Mouse (Mus musculus) liver, embryonic 15.5 days (tissue): ENCODE measurements at regions not wholly inside any gene's neighbourhood (a gene's known extent, or its start where the extent isn't known, plus 50 kb on each side); places are given as distances from the start of the nearest gene placed in this dataset.

Experiments
- ATAC-seq: fragments of 200-750 bp; cut with Nextera tagmentation; 2 replicates; pipeline ENCODE4 v1.8.0; 2017; ENCODE audit warnings: moderate number of reproducible peaks, mild to moderate bottlenecking, moderate library complexity; ENCODE audit not compliant: insufficient read depth
- H3K27ac ChIP-seq: fragments of 300-500 bp; sonication (generic); replicated peaks from 2 replicates; pipeline ENCODE4 v1.5.1; 2015; ENCODE audit warnings: mild to moderate bottlenecking, inconsistent platforms
- H3K27me3 ChIP-seq: fragments of 300-500 bp; sonication (generic); 2 replicates; pipeline ENCODE4 v1.6.1; 2015; ENCODE audit warnings: mild to moderate bottlenecking, inconsistent platforms
- H3K36me3 ChIP-seq: fragments of 300-500 bp; sonication (generic); replicated peaks from 2 replicates; pipeline ENCODE4 v1.6.1; 2015; ENCODE audit warnings: moderate library complexity, mild to moderate bottlenecking, inconsistent platforms
- H3K4me1 ChIP-seq: fragments of 300-500 bp; sonication (generic); replicated peaks from 2 replicates; pipeline ENCODE4 v1.6.1; 2015; ENCODE audit warnings: inconsistent platforms
- H3K4me2 ChIP-seq: fragments of 300-500 bp; sonication (generic); 2 replicates; pipeline ENCODE4 v1.6.1; 2015; ENCODE audit warnings: moderate library complexity, mild to moderate bottlenecking, inconsistent platforms
- H3K4me3 ChIP-seq: fragments of 300-500 bp; sonication (generic); replicated peaks from 2 replicates; pipeline ENCODE4 v1.5.1; 2015; ENCODE audit warnings: mild to moderate bottlenecking, inconsistent platforms
- H3K9ac ChIP-seq: fragments of 300-500 bp; sonication (generic); 2 replicates; pipeline ENCODE4 v1.6.1; 2015; ENCODE audit warnings: moderate library complexity, mild to moderate bottlenecking, inconsistent platforms
- H3K9me3 ChIP-seq: fragments of 300-500 bp; sonication (generic); replicated peaks from 2 replicates; pipeline ENCODE4 v1.6.1; 2016; ENCODE audit warnings: inconsistent platforms
- WGBS: fragments of 180-500 bp; shearing (Covaris S2); methylation state at CpG from one replicate; pipeline ENCODE4 v1.1.7; 2015; ENCODE audit warnings: mixed read lengths; ENCODE audit not compliant: insufficient replicate concordance; 5-methylcytosine and 5-hydroxymethylcytosine counted together

GRCm38 (mm10) chr14:25185959-25186771, 272.8 kb upstream of the Zmiz1 start:
- WGBS: 61% methylated on average over 14 of the region's 14 CpGs
- no peaks in the 10 kb centered on the region for H3K9me3 ChIP-seq
- ATAC-seq: no peak
- no peak overlapping the region for H3K4me2 ChIP-seq
- no peak overlapping the region for H3K27ac ChIP-seq
- H3K4me3 ChIP-seq: no peak overlapping the region
- H3K36me3 ChIP-seq: no peaks in the 10 kb centered on the region
- no peak overlapping the region for H3K9ac ChIP-seq
- H3K4me1 ChIP-seq: no peaks in the 10 kb centered on the region
- no peaks in the 10 kb centered on the region for H3K27me3 ChIP-seq

DNA sequence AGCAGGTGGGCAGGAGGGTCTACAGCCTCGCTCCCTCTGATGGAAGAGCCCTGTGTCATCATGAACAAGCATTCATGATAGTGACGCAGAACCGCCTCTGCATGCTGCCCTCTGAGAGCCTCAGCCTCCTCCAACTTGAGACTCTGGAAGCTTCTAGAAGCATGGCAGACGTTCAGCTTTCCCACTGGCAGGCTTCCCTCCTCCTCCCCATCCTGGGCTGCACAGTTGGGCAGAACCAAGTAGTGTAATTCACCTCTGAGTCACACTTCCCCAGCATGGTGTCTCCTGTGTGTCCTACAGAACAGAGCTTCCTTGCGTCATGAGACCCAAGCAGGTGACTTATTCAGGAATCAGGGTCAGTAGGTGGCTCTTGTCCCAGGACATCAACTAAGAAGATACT, 271.3 kb upstream of the Zmiz1 start:
- H3K4me1 ChIP-seq: no peaks in the 10 kb centered on the region
- no peaks in the 10 kb centered on the region for H3K27me3 ChIP-seq
- no peaks in the 10 kb centered on the region for H3K9me3 ChIP-seq
- H3K36me3 ChIP-seq: no peaks in the 10 kb centered on the region
- ATAC-seq: no peak
- no peak overlapping the region for H3K9ac ChIP-seq
- no peak overlapping the region for H3K4me2 ChIP-seq
- H3K4me3 ChIP-seq: no peak overlapping the region
- WGBS: 66% methylated on average over 5 of the region's 5 CpGs
- no peak overlapping the region for H3K27ac ChIP-seq

GRCm38 (mm10) chr14:25189256-25189655, 269.7 kb upstream of the Zmiz1 start:
- no peak overlapping the region for H3K9ac ChIP-seq
- no peaks in the 10 kb centered on the region for H3K4me1 ChIP-seq
- H3K4me3 ChIP-seq: no peak overlapping the region
- H3K27ac ChIP-seq: no peak overlapping the region
- no peaks in the 10 kb centered on the region for H3K9me3 ChIP-seq
- no peaks in the 10 kb centered on the region for H3K36me3 ChIP-seq
- no peak for ATAC-seq
- no peak overlapping the region for H3K4me2 ChIP-seq
- H3K27me3 ChIP-seq: no peaks in the 10 kb centered on the region
- whole genome bisulfite sequencing: 38% methylated on average over 5 of the region's 5 CpGs

- no peaks in the 10 kb centered on the region for H3K36me3 ChIP-seq
- WGBS: 68% methylated on average over 10 of the region's 10 CpGs
- H3K9me3 ChIP-seq: no peaks in the 10 kb centered on the region
- ATAC-seq: no peak
- no peak overlapping the region for H3K27ac ChIP-seq
- H3K27me3 ChIP-seq: no peaks in the 10 kb centered on the region
- no peak overlapping the region for H3K4me2 ChIP-seq
- no peak overlapping the region for H3K9ac ChIP-seq
- H3K4me3 ChIP-seq: no peak overlapping the region
- H3K4me1 ChIP-seq: no peaks in the 10 kb centered on the region
Measured at GRCm38 (mm10) chr14:25190680-25191270, 268.2 kb upstream of the Zmiz1 start.

- Histone ChIP-seq H3K27ac (no peak overlapping the region), H3K9me3 (no peaks in the 10 kb centered on the region), H3K4me1 (no peaks in the 10 kb centered on the region), H3K9ac (no peak overlapping the region), H3K4me3 (no peak overlapping the region), H3K27me3 (no peaks in the 10 kb centered on the region), H3K4me2 (no peak overlapping the region), H3K36me3 (no peaks in the 10 kb centered on the region)
- 54% methylated on average over 5 of the region's 5 CpGs for WGBS
- no peak for ATAC-seq
Measured at GRCm38 (mm10) chr14:25196820-25197219, 262.2 kb upstream of the Zmiz1 start.

DNA sequence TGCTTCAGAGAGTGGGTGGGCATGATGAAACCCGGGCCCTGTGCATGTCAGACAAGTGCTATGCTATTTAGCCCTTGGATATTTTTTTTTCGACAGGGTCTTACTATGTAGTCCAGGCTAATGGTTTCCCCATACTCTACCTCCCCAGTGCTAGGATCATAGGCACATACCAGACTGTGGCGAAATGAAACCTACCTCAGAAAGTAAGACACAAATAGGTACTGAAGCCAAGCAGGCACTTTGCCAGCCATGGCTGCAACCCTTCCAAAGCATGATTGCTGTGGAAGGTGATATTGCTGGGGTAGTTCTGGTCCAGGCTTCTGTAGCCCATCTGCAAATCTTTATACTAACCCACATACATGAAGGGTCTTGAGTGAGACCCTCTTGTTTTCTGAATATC, 259.1 kb upstream of the Zmiz1 start:
- no peak overlapping the region for H3K4me2 ChIP-seq
- 0 out of 2 replicates have a peak, but pooled peaks cover 6% of the 10 kb centered on the region for H3K4me1 ChIP-seq
- H3K4me3 ChIP-seq: no peak overlapping the region
- ATAC-seq: no peak
- no peaks in the 10 kb centered on the region for H3K27me3 ChIP-seq
- no peaks in the 10 kb centered on the region for H3K36me3 ChIP-seq
- no peak overlapping the region for H3K27ac ChIP-seq
- WGBS: 55% methylated on average over 3 of the region's 3 CpGs
- no peak overlapping the region for H3K9ac ChIP-seq
- no peaks in the 10 kb centered on the region for H3K9me3 ChIP-seq

- ATAC-seq: no peak
- WGBS: 45% methylated on average over 4 of the region's 4 CpGs
- H3K27ac ChIP-seq: no peak overlapping the region
- 0 out of 2 replicates have a peak, but pooled peaks cover 6% of the 10 kb centered on the region for H3K4me1 ChIP-seq
- no peak overlapping the region for H3K4me3 ChIP-seq
- no peaks in the 10 kb centered on the region for H3K27me3 ChIP-seq
- H3K9me3 ChIP-seq: no peaks in the 10 kb centered on the region
- no peaks in the 10 kb centered on the region for H3K36me3 ChIP-seq
- no peak overlapping the region for H3K4me2 ChIP-seq
- no peak overlapping the region for H3K9ac ChIP-seq
Measured at GRCm38 (mm10) chr14:25200656-25201179, 258.3 kb upstream of the Zmiz1 start.

GRCm38 (mm10) chr14:25202312-25202711, 256.7 kb upstream of the Zmiz1 start:
- no peak overlapping the region for H3K4me2 ChIP-seq
- H3K36me3 ChIP-seq: no peaks in the 10 kb centered on the region
- no peak overlapping the region for H3K4me3 ChIP-seq
- no peaks in the 10 kb centered on the region for H3K27me3 ChIP-seq
- 44% methylated on average over 2 of the region's 2 CpGs for WGBS
- H3K4me1 ChIP-seq: 0 out of 2 replicates have a peak, but pooled peaks cover 8% of the 10 kb centered on the region
- H3K27ac ChIP-seq: no peak overlapping the region
- no peaks in the 10 kb centered on the region for H3K9me3 ChIP-seq
- no peak for ATAC-seq
- H3K9ac ChIP-seq: no peak overlapping the region

- Histone ChIP-seq H3K9ac (no peak overlapping the region), H3K9me3 (no peaks in the 10 kb centered on the region), H3K4me3 (no peak overlapping the region), H3K36me3 (no peaks in the 10 kb centered on the region), H3K4me1 (peaks cover 15% of the 10 kb centered on the region), H3K27me3 (no peaks in the 10 kb centered on the region), H3K27ac (no peak overlapping the region), H3K4me2 (no peak overlapping the region)
- ATAC-seq: peak; percentile 30; the same call in 1 of the 2 replicates
- 72% methylated on average over 5 of the region's 5 CpGs for WGBS
Measured at GRCm38 (mm10) chr14:25204091-25204490, 254.9 kb upstream of the Zmiz1 start.

DNA sequence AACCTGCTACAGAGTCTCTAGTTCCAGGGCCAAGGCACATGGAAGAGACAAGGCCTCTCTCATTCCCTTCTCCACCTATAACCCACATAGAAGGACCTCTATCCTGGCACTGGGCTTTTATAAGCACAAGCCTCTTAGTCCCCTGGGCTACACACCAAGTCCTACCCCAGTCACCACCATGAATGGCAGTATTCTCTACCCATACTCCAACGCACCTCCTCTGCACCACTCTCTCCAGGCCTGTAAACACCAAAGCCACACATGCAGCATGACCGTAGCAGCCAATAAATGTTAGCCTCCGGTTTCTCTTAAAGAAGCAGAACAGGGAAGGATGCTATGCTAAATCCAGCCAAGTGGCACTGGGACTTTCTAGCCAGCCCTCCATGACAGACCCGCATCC, 252.1 kb upstream of the Zmiz1 start:
- peaks cover 15% of the 10 kb centered on the region for H3K4me1 ChIP-seq
- H3K9me3 ChIP-seq: no peaks in the 10 kb centered on the region
- H3K27ac ChIP-seq: no peak overlapping the region
- H3K36me3 ChIP-seq: no peaks in the 10 kb centered on the region
- H3K4me3 ChIP-seq: no peak overlapping the region
- H3K27me3 ChIP-seq: no peaks in the 10 kb centered on the region
- no peak overlapping the region for H3K4me2 ChIP-seq
- no peak for ATAC-seq
- WGBS: 62% methylated on average over 4 of the region's 4 CpGs
- H3K9ac ChIP-seq: no peak overlapping the region

- H3K9me3 ChIP-seq: no peaks in the 10 kb centered on the region
- no peak overlapping the region for H3K4me2 ChIP-seq
- H3K36me3 ChIP-seq: no peaks in the 10 kb centered on the region
- H3K4me3 ChIP-seq: no peak overlapping the region
- H3K9ac ChIP-seq: no peak overlapping the region
- H3K4me1 ChIP-seq: peaks cover 15% of the 10 kb centered on the region
- H3K27ac ChIP-seq: no peak overlapping the region
- H3K27me3 ChIP-seq: no peaks in the 10 kb centered on the region
- 59% methylated on average over 5 of the region's 5 CpGs for WGBS
- ATAC-seq: no peak
Measured at GRCm38 (mm10) chr14:25207422-25207821, 251.6 kb upstream of the Zmiz1 start.
